In the genomic region with DNA sequence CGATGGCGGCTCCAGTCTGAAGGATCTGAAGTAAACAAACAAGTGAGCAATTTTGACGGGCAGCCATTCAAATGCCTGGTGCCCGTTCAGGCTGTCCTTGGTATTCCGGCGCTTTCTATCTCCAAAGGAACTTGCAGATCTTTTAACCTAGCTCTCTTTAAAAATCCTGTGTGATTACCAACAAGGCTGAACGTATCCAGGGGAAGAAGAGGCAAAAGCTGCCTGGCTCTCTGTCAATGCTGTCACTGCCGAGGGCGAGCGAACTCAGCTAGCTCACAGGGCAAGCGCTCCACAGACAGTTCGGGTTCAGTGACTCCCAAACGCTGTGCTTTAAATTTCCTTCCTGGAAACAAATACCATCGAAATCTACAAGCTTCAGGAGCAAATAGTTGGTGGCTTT, we compare ENCODE assay signal across 16 mouse cellular contexts.
A peak's percentile ranks its signal among the peaks of the same experiment; 100 is the strongest.
DNase-seq lines count a peak whose midpoint lies in the region; ATAC-seq lines count a peak whose summit lies in the region.
"Had no signal": no experiment of that assay in that cellular context is flagged by ENCODE, and none has a peak within 500 bp of the region (broad histone marks: within the 10 kb centered on the region; RNA-seq: fewer than 3 reads in every experiment).

No protein-coding gene starts in this region.

- ATAC-seq in heart, embryonic 14.5 days (ENCODE audit: insufficient number of reproducible peaks, insufficient read depth, low FRiP score, low read depth), result no peak
- no peak for ATAC-seq in heart, embryonic 12.5 days (ENCODE audit: insufficient number of reproducible peaks, low FRiP score)
- ATAC-seq in limb, embryonic 13.5 days (ENCODE audit: low FRiP score, low read depth), result no peak
- no peak for ATAC-seq in forebrain, embryonic 15.5 days (replicated peaks)
- ATAC-seq: hindbrain, embryonic 16.5 days had no signal

- WGBS in heart, embryonic 14.5 days, result 57% methylated on average over 14 of the region's 14 CpGs
- 55% methylated on average over 14 of the region's 14 CpGs for WGBS in heart, embryonic 12.5 days
- WGBS in limb, embryonic 13.5 days, result 71% methylated on average over 14 of the region's 14 CpGs
- whole genome bisulfite sequencing in forebrain, embryonic 15.5 days, result 74% methylated on average over 14 of the region's 14 CpGs

- H3K27me3 ChIP-seq in heart, embryonic 14.5 days (ENCODE audit: control insufficient read depth, insufficient read depth, low read length), result no peaks in the 10 kb centered on the region
- no peaks in the 10 kb centered on the region for H3K27me3 ChIP-seq in heart, embryonic 12.5 days (replicated peaks)
- no peaks in the 10 kb centered on the region for H3K27me3 ChIP-seq in limb, embryonic 13.5 days
- no peaks in the 10 kb centered on the region for H3K27me3 ChIP-seq in forebrain, embryonic 15.5 days

- peak overlapping the region; percentile 17; the same call in 1 of the 2 replicates for H3K9ac ChIP-seq in heart, embryonic 14.5 days (ENCODE audit: low read length)
- H3K9ac ChIP-seq in heart, embryonic 12.5 days, result no peak overlapping the region
- no peak overlapping the region for H3K9ac ChIP-seq in limb, embryonic 13.5 days
- no peak overlapping the region for H3K9ac ChIP-seq in forebrain, embryonic 15.5 days (replicated peaks)
- H3K9ac ChIP-seq: liver, embryonic 14.5 days had no signal

- peak overlapping the region in 1 of 2 experiments; percentile 43; a peak in 2 of 4 replicates for H3K27ac ChIP-seq in heart, embryonic 14.5 days (replicated peaks in 1 of 2; ENCODE audit: control insufficient read depth in 1 of 2, insufficient read depth in 1 of 2, low read depth in 2 of 2, low read length in 2 of 2)
- H3K27ac ChIP-seq in heart, embryonic 12.5 days (ENCODE audit: poor library complexity, severe bottlenecking), result no peak overlapping the region
- H3K27ac ChIP-seq in limb, embryonic 13.5 days, result peak overlapping the region; percentile 44; the same call in 1 of the 2 replicates
- no peak overlapping the region for H3K27ac ChIP-seq in forebrain, embryonic 15.5 days (replicated peaks)
- H3K27ac ChIP-seq: liver, embryonic 14.5 days had no signal

- peaks cover 45 to 69% of the 10 kb centered on the region in 2 experiments for H3K4me1 ChIP-seq in heart, embryonic 14.5 days (ENCODE audit: control insufficient read depth in 2 of 2, insufficient read depth in 2 of 2, low read length in 2 of 2)
- H3K4me1 ChIP-seq in heart, embryonic 12.5 days (replicated peaks), result peaks cover 68% of the 10 kb centered on the region
- peaks cover 37% of the 10 kb centered on the region for H3K4me1 ChIP-seq in limb, embryonic 13.5 days
- H3K4me1 ChIP-seq in forebrain, embryonic 15.5 days, result no peaks in the 10 kb centered on the region

- H3K4me3 ChIP-seq in heart, embryonic 14.5 days (ENCODE audit: control insufficient read depth in 1 of 2, insufficient read depth in 1 of 2, low read depth in 1 of 2, low read length in 2 of 2), result no peak overlapping the region
- H3K4me3 ChIP-seq in heart, embryonic 12.5 days, result no peak overlapping the region
- no peak overlapping the region for H3K4me3 ChIP-seq in limb, embryonic 13.5 days
- H3K4me3 ChIP-seq in forebrain, embryonic 15.5 days, result no peak overlapping the region

- H3K4me2 ChIP-seq in heart, embryonic 14.5 days (ENCODE audit: low read length), result 0 out of 2 replicates have a peak overlapping the region, but pooled peaks have one; percentile 19
- H3K4me2 ChIP-seq in heart, embryonic 12.5 days, result no peak overlapping the region
- no peak overlapping the region for H3K4me2 ChIP-seq in limb, embryonic 13.5 days (replicated peaks)
- no peak overlapping the region for H3K4me2 ChIP-seq in forebrain, embryonic 15.5 days (replicated peaks)
- H3K4me2 ChIP-seq: midbrain, embryonic 11.5 days had no signal

- H3K9me3 ChIP-seq in heart, embryonic 14.5 days (ENCODE audit: control insufficient read depth, low read length), result 0 out of 2 replicates have a peak, but pooled peaks cover 2% of the 10 kb centered on the region
- no peaks in the 10 kb centered on the region for H3K9me3 ChIP-seq in heart, embryonic 12.5 days (replicated peaks)
- no peaks in the 10 kb centered on the region for H3K9me3 ChIP-seq in limb, embryonic 13.5 days
- H3K9me3 ChIP-seq in forebrain, embryonic 15.5 days, result no peaks in the 10 kb centered on the region

- peaks cover 48% of the 10 kb centered on the region for H3K36me3 ChIP-seq in heart, embryonic 14.5 days (ENCODE audit: control insufficient read depth, insufficient read depth, low read length)
- peaks cover 40% of the 10 kb centered on the region for H3K36me3 ChIP-seq in heart, embryonic 12.5 days
- peaks cover 12% of the 10 kb centered on the region for H3K36me3 ChIP-seq in limb, embryonic 13.5 days
- no peaks in the 10 kb centered on the region for H3K36me3 ChIP-seq in forebrain, embryonic 15.5 days

- peak; percentile 39 for DNase-seq in lung, postnatal 10 days
- no peak for DNase-seq in lung, postnatal 14 days
- DNase-seq in heart, postnatal 4 days, result peak; percentile 46
- no peak for DNase-seq in T-cell, adult 2 months (ENCODE audit: low spot score)
- DNase-seq: adrenal gland, postnatal 25 days; cerebellum, adult 11 months; embryo, embryonic 11 days; right cerebral cortex, postnatal 25 days; thymus, adult 18-20 months had no signal

Comparison
In these comparisons a context has a peak if more than half of its experiments do, and no peak if none do; other contexts are left out.
1. DNase-seq: peak in lung, postnatal 10 days (single experiment) and heart, postnatal 4 days (single experiment); none in lung, postnatal 14 days (single experiment) and T-cell, adult 2 months (single experiment).